Mouse (Mus musculus) bone marrow, adult 2 months (tissue): ENCODE measurements at regions not wholly inside any gene's neighbourhood (a gene's known extent, or its start where the extent isn't known, plus 50 kb on each side); places are given as distances from the start of the nearest gene placed in this dataset.

Source experiments
- CTCF ChIP-seq: fragments of 200-500 bp; IDR thresholded peaks from 2 replicates; pipeline ENCODE4 v1.5.1; 2011; ENCODE audit warnings: low read length, control low read depth; ENCODE audit not compliant: control insufficient read depth, insufficient read depth
- POLR2A ChIP-seq: fragments of 200-500 bp; IDR thresholded peaks from 2 replicates; pipeline ENCODE4 v1.6.1; 2011; ENCODE audit warnings: low read depth, mild to moderate bottlenecking, control low read depth, low read length, borderline replicate concordance; ENCODE audit not compliant: control insufficient read depth

GRCm38 (mm10) chr9:113419801-113420200, 288.3 kb downstream of the Pdcd6ip start:
- TF ChIP-seq POLR2A, result no peak
- TF ChIP-seq CTCF, result peak; percentile 32; the same call in 1 of the 2 replicates
